Mouse (Mus musculus): ENCODE data around the gene Malsu1.

Malsu1 gene

DNA sequence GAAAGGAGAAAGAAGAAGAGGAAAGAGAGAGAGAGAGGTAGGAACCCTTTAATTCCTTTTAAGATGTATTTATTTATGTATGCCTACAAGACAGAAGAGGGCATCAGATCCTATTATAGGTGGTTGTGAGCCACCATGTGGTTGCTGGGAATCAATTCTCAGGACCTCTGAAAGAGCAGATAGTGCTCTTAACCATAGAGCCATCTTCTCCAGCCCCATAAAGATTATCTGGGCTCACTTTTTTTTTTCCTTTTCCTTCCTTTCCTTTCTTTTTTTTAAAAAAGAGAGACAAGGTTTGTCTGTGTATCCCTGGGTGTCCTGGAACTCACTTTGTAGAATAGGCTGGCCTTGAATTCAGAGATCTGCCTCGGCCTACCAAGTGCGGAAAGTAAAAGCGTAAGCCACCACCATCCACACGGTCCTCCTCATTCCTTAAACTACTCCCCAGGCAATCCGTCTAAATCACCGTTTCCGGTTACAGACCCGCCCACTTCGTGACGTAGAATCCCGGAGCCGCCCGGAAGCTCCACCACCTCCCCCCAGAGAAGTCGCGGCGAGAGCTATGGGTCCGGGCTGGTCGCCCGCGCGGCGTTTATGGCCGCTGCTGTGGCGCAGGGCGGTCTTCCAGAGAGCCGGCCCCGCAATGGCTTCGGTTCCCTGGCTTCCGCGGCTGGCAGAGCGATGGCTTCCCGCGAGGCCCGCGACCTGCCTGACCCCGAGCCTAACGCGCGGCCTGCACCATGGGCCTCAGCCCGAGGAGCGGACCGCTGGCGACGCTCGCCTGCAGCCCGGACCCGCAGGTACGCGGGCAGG is at the start of gene Malsu1:
TSS of gene Malsu1 (plus strand) at position 492 of the 813 bp plus-strand sequence.
- DNase-seq, result peak; percentile 94

DNA sequence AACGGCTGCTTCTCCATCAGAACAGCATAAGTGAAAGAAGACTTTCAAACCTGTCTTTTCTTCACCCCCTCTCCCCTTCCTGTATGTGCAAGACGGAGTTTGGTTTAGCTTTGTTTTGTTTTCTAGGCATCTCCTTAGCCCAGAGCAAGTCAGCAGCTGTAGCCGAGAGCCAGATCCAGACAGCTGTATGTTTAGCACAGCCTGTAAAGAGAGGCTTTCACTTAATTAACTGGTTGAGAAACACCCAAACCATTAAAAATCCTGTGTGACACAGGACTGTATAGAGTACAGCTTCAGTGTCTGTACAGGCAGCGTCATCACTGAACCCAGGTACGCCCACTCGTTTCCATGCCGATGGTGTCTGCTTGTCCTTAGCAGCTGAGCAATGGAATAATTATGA is 48.3 kb upstream of the Malsu1 start:
- no peak for DNase-seq

DNA sequence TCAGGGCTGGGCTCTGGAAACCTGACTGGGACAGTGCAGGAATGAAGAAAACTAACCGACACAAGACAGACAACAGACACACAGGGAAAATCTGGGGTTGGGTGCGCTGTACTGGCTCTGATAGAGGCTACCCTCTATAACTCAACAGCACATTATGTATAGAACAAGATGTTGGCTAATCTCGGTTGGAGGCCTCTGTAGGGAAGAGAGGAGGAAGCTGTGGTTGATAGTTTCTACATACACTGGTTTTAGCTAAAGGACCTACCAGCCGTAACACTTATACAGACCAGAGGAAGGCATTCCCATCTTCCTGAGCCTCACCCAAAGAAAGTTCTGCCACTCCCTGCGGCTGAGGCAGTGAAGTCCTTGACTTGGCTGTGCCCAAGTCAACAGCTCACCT is 47.1 kb upstream of the Malsu1 start:
- DNase-seq, result no peak

- DNase-seq, result no peak
These were observed 45.6 kb upstream of the Malsu1 start for GRCm38 (mm10) chr6:49028019-49028418.

DNA sequence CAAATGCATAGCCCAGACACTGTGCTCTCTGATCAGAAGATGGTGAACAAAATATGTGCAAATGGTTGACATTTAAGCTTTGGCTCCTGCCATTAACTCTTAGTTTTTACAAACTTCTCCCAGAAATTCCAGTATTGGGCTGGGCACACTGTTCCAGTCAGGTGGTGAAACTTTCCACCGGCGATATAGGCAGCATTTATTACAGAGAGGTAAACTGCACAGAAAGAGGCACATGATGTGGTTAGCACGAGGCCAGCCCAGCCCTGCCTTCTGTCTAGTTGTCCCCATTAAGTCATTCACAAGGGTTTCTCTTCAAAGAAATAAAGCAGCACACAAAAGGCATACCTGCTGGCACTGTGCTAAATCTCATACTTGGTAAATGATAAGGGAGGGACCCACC is 44.9 kb upstream of the Malsu1 start:
- DNase-seq, result no peak

DNA sequence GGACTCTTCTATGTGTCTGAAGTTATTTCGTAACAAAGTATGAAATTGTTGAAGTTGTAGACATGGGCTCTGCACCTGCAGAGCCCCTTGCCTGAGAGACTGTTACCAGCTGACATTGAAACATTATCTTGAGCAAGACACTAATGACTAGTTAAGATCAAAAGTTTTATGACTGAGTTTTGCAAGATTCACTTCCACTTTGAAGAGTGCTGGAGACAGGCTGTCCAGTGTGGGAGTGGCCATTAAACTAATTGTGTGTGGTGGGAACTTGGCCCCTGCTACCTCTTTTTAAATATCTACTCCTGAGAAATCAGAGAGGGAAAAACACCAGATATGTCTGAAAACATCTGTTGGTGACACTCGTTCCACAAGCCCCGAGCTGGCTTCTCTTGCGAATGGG is 42.4 kb upstream of the Malsu1 start:
- no peak for DNase-seq

GRCm38 (mm10) chr6:49032783-49033182 is 40.8 kb upstream of the Malsu1 start:
- DNase-seq, result no peak

DNA sequence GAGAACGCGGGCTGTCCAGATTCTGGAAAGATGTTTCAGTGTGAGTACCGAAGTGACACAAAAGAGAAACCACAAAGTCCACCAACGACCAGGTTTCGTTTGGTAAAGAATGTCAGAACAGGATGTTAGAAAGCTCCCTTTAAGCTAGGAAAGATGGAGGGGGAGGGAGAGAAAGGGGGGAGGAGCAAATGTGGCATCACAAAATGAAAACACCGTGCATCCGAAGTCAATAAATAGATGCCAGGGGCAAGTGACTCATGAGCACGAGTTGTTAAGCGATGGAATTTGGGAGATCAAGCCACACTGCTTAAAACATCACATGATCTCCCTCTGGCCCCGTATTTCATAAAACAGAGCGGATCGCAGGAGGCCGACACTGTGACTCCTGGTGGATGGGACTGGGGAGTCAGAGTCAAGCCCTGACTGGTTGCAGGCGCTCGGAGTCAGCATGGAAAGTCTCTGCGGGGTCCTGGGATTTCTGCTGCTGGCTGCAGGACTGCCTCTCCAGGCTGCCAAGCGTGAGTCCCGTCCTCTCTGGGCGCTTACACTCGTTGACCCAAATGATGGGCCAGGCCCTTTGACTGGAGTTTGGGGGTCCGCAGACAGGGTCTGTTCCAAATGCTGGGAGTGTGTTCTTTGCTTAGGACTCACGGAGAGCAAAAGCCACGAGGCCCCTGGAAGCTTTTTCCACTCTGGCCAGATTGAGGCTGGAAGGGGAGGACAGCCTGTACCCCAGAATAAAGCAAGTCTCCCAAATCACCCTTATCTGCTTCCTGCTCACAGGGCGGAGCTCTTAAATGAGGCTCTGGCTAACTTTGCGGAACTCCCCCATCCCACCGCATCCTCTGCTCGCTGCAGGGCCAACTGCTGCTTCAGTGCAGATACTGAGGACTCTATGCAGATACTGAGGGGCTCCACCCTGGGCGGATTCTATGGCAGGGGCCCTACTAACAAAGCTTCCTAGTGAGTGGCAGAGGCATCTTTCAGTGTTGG is 37.0 kb upstream of the Malsu1 start, which contains the start of gene Gpnmb:
TSS of gene Gpnmb (plus strand) at position 272 of the 993 bp plus-strand sequence.
- no peak for DNase-seq

DNA sequence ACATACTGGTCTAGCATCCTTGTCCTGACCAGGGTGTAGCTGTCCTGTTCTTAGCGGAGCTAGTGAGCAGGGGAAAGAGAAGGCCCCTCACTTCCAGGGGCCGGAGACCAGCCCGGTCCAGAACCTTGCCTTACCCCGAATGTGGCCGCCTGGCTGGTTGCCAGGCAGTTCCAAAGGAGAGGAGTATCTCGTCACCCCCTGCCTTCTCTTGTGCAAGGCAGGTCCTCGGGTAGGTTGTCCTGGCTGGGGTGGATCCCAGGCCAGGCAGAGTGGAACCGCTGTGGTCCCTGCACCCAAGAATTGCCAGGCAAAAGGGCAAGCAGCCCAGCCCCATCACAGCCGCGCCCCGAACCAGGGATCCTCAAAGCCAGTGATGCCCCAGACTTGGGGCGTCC is 36.3 kb upstream of the Malsu1 start:
- no peak for DNase-seq

GRCm38 (mm10) chr6:49039470-49040180 is 34.0 kb upstream of the Malsu1 start:
- peak; percentile 74 for DNase-seq

GRCm38 (mm10) chr6:49046502-49046901 is 27.1 kb upstream of the Malsu1 start:
- no peak for DNase-seq

DNA sequence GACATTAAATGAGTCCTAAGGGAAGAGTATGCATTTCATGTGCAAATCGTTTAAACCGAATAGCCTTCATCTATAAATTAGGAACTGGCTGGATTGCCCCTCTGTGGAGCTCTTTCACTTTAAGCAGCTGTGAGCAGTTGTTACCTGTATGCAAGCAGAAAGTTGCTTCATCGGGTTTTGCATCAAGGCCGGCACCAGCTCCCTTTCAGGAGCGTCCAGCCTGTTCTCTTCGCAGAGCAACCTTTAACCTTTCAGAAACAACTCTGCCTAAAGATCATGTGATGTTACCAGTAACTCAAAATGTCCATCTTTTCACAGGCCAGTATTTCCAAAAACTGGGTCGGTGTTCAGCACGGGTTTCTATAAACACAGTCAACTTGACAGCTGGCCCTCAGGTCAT is 26.6 kb upstream of the Malsu1 start:
- DNase-seq, result no peak

GRCm38 (mm10) chr6:49047848-49048247 is 25.7 kb upstream of the Malsu1 start:
- DNase-seq, result no peak

GRCm38 (mm10) chr6:49048395-49048794 is 25.2 kb upstream of the Malsu1 start:
- DNase-seq, result no peak

DNA sequence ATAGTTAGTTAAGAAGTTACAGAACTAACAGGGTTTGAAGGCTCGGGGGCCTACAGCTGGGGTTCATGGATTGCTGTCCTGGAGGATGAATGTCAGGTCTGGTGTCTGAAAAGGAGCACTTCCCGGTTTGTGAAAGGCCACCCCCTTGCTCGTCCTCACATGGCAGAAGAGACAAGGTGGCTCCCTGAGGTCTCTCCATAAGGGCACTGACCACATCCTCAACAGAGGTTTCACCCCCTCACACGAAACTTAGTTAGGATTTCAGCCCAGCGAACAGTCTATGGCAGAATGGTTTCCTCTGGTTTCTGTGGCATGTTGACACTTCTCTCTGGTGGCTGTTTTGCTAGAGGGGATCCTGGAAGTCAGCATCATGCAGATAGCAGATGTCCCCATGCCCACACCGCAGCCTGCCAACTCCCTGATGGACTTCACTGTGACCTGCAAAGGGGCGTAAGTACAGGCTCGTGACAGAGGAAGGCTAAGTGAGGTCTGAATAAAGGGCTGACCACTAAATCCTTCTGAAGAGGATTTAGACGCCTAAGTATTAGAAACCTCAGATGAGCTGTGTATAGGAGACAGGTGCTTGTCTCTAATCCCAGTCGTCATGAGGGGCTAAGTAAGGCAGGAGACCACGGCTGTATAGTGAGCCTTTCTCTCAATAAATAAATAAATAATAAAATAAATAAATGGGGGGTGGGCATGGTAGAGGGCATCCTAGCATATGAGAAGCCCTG is 22.8 kb upstream of the Malsu1 start:
- no peak for DNase-seq

- DNase-seq, result no peak
These were observed 21.4 kb upstream of the Malsu1 start for GRCm38 (mm10) chr6:49052191-49052590.

GRCm38 (mm10) chr6:49055256-49055733 is 18.3 kb upstream of the Malsu1 start:
- no peak for DNase-seq

GRCm38 (mm10) chr6:49056009-49056408 is 17.6 kb upstream of the Malsu1 start:
- no peak for DNase-seq

- peak; percentile 60 for DNase-seq
These were observed 16.3 kb upstream of the Malsu1 start for GRCm38 (mm10) chr6:49057053-49058021.

- no peak for DNase-seq
These were observed 5.2 kb upstream of the Malsu1 start for GRCm38 (mm10) chr6:49068361-49068760.

DNA sequence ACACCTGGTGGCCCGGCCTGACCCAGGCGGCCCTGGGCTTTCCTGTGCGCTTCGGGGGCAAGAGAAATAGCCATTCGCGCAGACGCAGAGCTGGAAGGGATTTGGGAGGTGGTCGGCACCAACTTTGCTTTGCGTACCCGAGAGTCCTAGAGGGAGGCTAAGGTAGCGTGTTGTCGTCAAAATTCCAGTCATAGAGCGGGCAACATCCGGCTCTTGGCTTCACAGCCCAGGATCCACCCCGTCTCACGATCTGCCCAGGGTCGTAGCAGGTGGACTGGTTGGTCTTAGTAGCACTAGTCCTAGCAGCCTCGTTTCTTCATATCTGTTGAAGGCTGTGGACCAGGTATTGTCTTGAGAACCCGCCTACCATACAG is 509 bp downstream of the Malsu1 start:
- no peak for DNase-seq
